Mouse (Mus musculus): Measurements from ENCODE around the gene Sfxn3. TPM values are rescaled to one million over a fixed set of nuclear protein-coding genes. Genes with fewer than 3 reads are reported as not detected.

Sfxn3 gene
- 74.7 and 90.5 TPM in 2 replicates for polyA plus RNA-seq (2015; fragmentation: Nextera tagmentation; extraction: Ambion mirVana)

DNA sequence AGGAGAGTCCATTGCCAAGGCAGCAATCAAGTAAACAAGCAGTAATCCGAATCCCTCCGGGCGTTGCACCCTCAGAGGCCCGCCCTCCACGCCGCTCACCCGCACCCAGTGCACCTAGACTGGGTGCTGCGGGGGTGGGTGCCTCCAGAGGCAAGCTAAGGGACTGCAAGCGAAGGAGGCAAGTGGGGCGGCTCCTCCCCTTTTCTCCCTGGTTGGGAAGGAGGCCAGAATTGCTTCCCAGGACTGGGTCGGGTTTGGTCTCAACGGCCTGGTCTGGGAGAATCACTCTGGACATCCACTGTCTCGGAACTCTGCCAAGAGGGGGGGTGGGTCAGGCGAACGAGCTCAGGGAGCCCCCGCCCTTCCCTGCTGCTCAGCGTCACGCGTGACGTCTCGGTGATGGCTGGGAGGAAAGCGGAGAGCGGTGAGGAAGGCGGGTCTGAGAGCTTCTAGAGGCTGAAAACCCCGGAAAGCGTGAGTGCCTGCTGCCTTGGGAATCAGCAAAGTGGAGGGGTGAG lies at the start of gene Sfxn3:
Gene Sfxn3 (plus strand): TSS at position 87 of the 518 bp plus-strand sequence.
- ATAC-seq (ENCODE audit: low FRiP score, low read depth) = peak; percentile 86

DNA sequence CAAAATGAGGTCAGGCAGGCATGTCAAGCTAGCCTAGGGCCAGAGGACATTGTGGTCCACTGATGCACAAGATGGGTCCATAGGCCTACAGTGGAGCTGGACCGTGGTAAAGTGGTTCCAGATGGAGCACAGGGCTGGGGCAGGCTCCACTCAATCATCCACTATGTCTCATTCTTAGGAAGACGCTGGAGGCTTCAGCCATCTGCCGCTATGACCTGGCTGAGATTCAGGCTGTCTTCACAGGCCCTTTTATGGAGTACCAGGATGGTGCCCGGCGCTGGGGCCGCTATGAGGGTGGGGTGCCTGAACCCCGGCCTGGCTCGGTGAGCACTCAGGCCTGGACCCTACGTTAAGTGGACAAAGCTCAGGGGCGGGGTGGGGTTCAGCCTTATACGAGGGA lies 49.5 kb upstream of the Sfxn3 start:
- H3K9me3 ChIP-seq = no peaks in the 10 kb centered on the region
- H3K4me2 ChIP-seq = no peak overlapping the region
- no peak overlapping the region for H3K27ac ChIP-seq (replicated peaks)
- H3K4me1 ChIP-seq (replicated peaks) = no peaks in the 10 kb centered on the region
- ATAC-seq (ENCODE audit: low FRiP score, low read depth) = no peak
- H3K4me3 ChIP-seq = no peak overlapping the region
- H3K9ac ChIP-seq = no peak overlapping the region
- 81% methylated on average over 11 of the region's 11 CpGs for WGBS
- no peaks in the 10 kb centered on the region for H3K27me3 ChIP-seq
- peaks cover 70% of the 10 kb centered on the region for H3K36me3 ChIP-seq

More for the DNA sequence above, at the start of gene Sfxn3:
- peaks cover 16% of the 10 kb centered on the region for H3K36me3 ChIP-seq
- H3K27me3 ChIP-seq = no peaks in the 10 kb centered on the region
- WGBS = under 1% methylated on average over 26 of the region's 26 CpGs
- H3K27ac ChIP-seq (replicated peaks) = peak within 1 kb of the TSS; percentile 92
- peak within 1 kb of the TSS; percentile 57 for H3K4me3 ChIP-seq
- H3K4me2 ChIP-seq = peak within 1 kb of the TSS; percentile 70
- H3K9ac ChIP-seq = peak within 1 kb of the TSS; percentile 65
- peaks cover 42% of the 10 kb centered on the region for H3K4me1 ChIP-seq (replicated peaks)
- H3K9me3 ChIP-seq = no peaks in the 10 kb centered on the region

DNA sequence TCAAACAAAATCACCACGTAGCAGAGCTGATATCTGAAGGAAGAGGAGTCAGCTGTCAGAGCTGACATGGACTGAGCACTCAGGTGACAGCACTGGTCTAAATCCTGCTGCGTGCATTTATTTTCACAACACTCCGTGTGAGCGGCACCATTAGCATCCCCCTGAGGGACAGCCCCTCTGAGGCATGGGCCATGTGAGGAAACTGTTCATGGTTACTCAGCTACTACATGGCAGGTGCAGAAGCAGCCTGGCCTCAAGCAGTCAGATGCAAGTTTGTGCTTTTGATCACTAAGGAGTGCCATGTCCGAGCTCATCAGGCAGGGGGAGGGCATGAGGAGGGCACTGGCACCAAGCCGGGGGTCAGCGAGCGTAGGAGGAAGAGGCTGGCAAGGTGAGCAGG lies 47.7 kb upstream of the Sfxn3 start:
- H3K9me3 ChIP-seq = no peaks in the 10 kb centered on the region
- no peaks in the 10 kb centered on the region for H3K27me3 ChIP-seq
- WGBS = 86% methylated on average over 8 of the region's 8 CpGs
- peaks cover 5% of the 10 kb centered on the region for H3K4me1 ChIP-seq (replicated peaks)
- no peak overlapping the region for H3K4me2 ChIP-seq
- ATAC-seq (ENCODE audit: low FRiP score, low read depth) = no peak
- H3K4me3 ChIP-seq = no peak overlapping the region
- no peak overlapping the region for H3K27ac ChIP-seq (replicated peaks)
- H3K9ac ChIP-seq = no peak overlapping the region
- peaks cover 73% of the 10 kb centered on the region for H3K36me3 ChIP-seq

DNA sequence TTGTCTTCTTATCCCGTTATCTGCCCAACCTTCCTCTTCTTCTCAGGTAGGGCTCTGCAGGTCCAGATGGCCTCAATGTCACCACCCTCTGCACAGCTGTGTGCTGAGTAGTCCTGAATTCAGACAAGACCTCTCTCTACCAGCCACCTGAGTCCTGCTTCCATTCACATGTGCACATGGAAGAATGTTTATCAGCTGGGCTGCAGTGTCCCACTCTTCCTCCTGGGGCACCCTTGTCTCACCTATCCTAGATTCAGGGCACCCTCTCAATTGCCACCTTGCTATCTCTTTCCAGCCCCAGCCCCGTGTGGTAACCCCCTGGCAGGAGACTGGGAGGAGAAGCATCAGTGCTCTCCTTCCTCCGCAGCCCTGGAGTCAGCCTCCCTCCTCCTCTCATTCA lies 45.0 kb upstream of the Sfxn3 start:
- peaks cover 59% of the 10 kb centered on the region for H3K36me3 ChIP-seq

DNA sequence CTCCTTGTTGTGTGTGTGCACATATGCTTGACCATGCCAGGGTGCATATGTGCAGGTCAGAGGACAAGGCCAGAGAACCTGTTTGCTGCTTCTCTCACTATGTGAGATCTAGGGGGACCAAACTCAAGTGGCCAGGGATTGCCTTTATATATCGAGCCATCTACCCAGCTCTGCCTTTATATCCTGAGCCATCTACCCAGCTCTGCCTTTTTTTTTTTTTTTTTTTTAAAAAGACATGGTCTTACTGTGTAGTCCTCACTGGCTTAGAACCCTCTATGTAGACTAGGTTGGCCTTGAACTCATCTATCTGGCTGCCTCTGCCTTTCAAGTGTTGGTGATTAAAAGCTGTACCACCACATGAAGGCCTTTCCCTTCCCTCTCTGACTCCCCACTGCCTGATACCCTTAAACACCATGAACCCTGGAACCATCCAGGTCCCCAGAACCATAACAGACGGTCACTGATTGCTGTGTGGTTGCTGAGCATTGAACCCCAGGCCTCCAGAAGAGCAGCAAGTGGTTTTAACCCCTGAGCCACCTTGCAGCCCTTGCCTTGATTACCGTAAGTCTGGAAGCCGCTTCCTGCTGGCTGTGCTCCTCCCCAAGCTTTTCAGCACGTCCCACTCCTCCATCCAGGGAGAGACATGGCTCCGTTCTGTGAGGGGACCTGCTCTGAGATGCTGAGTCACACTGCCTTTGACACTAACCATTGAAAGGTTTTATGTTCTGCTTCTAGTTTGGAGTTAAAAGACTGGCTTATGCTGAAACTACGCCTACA lies 43.4 kb upstream of the Sfxn3 start:
- peaks cover 36% of the 10 kb centered on the region for H3K4me1 ChIP-seq (replicated peaks)
- no peak overlapping the region for H3K4me3 ChIP-seq
- no peak overlapping the region for H3K9ac ChIP-seq
- no peaks in the 10 kb centered on the region for H3K27me3 ChIP-seq
- H3K27ac ChIP-seq (replicated peaks) = no peak overlapping the region
- peaks cover 43% of the 10 kb centered on the region for H3K36me3 ChIP-seq
- WGBS = 88% methylated on average over 7 of the region's 7 CpGs
- H3K9me3 ChIP-seq = no peaks in the 10 kb centered on the region
- ATAC-seq (ENCODE audit: low FRiP score, low read depth) = no peak
- no peak overlapping the region for H3K4me2 ChIP-seq

More for the DNA sequence above, 45.0 kb upstream of the Sfxn3 start:
- no peak overlapping the region for H3K4me2 ChIP-seq
- H3K4me1 ChIP-seq (replicated peaks) = peaks cover 24% of the 10 kb centered on the region
- no peaks in the 10 kb centered on the region for H3K9me3 ChIP-seq
- no peak for ATAC-seq (ENCODE audit: low FRiP score, low read depth)
- H3K27ac ChIP-seq (replicated peaks) = no peak overlapping the region
- H3K27me3 ChIP-seq = no peaks in the 10 kb centered on the region
- no peak overlapping the region for H3K9ac ChIP-seq
- H3K4me3 ChIP-seq = no peak overlapping the region
- 65% methylated on average over 3 of the region's 3 CpGs for WGBS

DNA sequence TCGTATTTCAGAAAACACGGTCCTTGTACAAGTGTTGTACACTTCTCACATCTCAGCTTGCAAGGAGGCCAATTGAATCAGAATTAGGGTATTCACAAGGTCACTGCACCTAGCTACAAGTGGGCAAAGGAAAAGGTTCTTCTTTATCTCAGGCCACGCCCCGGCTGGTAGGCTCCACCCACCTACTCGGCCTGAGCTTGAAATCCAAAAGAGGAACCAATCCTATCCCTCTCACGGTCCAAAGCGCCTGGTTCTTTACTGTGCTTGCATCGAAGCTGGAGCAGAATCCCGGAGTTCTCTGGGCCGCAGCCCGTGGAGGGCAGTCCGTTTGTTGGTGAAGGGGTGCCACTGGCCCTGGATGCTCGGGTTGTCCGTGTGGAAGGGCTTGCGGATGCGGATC lies 41.9 kb upstream of the Sfxn3 start, which contains the start of gene Twnk:
Gene Twnk (plus strand): TSS at position 220 of the 400 bp plus-strand sequence.
- peak within 1 kb of the TSS; percentile 95 for H3K4me2 ChIP-seq
- peak within 1 kb of the TSS; percentile 81 for H3K27ac ChIP-seq (replicated peaks)
- no peaks in the 10 kb centered on the region for H3K27me3 ChIP-seq
- H3K4me1 ChIP-seq (replicated peaks) = peaks cover 40% of the 10 kb centered on the region
- WGBS = 12% methylated on average over 16 of the region's 16 CpGs
- H3K4me3 ChIP-seq = peak within 1 kb of the TSS; percentile 100
- no peaks in the 10 kb centered on the region for H3K9me3 ChIP-seq
- peaks cover 32% of the 10 kb centered on the region for H3K36me3 ChIP-seq
- no peak for ATAC-seq (ENCODE audit: low FRiP score, low read depth)
- H3K9ac ChIP-seq = peak within 1 kb of the TSS; percentile 72

DNA sequence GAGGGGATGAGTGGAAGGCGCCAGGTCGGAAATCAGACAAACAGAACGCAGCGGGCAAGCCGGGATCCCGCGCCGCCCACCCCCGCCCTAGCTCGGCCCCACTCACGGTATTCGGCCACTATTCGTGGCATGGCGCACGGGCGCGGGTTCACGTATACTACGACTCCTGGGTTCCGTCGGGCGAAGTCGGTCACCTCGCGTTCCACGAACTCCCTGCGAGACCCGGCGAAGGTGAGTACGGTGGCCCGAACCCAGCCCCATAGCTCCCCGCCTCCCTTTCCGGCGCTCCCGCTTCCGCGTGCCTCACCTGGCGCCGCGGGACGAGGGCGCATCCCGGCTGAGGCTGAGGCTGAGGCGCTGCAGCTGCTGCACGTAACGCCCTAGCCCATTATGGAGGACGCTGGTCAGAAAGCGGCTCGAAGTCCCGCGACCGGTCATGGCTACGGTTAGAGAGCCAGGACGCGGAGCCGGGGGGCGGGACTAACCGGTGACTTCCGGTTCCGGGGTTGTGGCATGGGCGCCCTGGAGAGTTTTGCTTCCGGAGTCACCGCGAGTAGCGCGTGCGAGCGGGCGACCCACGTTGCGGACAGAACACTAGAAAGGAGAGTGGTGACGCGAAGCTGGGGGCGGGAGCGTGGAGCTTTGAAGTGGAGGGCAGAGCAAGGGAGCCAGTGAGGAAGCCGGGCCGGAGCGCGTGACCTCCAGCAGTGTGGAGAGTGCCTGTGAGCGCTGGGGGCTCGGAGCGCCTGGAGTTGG lies 41.2 kb upstream of the Sfxn3 start, which contains the start of gene Mrpl43:
Gene Mrpl43 (minus strand): TSS at position 486 of the 756 bp plus-strand sequence.
- H3K9me3 ChIP-seq = no peaks in the 10 kb centered on the region
- under 1% methylated on average over 82 of the region's 82 CpGs for whole genome bisulfite sequencing
- peaks cover 32% of the 10 kb centered on the region for H3K36me3 ChIP-seq
- H3K4me1 ChIP-seq (replicated peaks) = peaks cover 40% of the 10 kb centered on the region
- peak within 1 kb of the TSS; percentile 81 for H3K27ac ChIP-seq (replicated peaks)
- no peaks in the 10 kb centered on the region for H3K27me3 ChIP-seq
- peak within 1 kb of the TSS; percentile 72 for H3K9ac ChIP-seq
- peak; percentile 92 for ATAC-seq (ENCODE audit: low FRiP score, low read depth)
- peak within 1 kb of the TSS; percentile 95 for H3K4me2 ChIP-seq
- peak within 1 kb of the TSS; percentile 100 for H3K4me3 ChIP-seq

DNA sequence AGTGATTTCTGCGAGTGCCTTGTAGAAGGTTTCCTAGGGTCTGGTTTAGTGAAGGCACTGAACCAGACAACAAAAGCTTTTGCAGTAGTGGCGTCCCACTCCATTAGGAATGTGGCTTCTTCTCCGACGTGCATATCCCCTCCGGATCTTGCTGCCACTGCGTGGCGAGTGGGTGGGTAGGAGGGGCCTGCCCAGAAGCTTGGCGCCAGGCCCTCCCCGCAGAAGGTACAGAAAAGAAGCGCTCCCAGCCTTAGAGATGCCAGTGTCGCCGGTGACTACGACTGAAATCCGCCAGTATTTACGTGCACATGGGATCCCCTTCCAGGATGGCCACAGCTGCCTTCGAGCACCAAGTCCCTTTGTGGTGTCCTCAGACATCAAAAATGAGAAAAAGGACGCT lies 40.3 kb upstream of the Sfxn3 start:
- Histone ChIP-seq H3K4me2 (peak overlapping the region; percentile 95), H3K9ac (peak overlapping the region; percentile 72), H3K27ac (replicated peaks) (peak overlapping the region; percentile 81), H3K4me1 (replicated peaks) (peaks cover 40% of the 10 kb centered on the region), H3K9me3 (no peaks in the 10 kb centered on the region), H3K4me3 (peak overlapping the region; percentile 100), H3K36me3 (peaks cover 26% of the 10 kb centered on the region), H3K27me3 (no peaks in the 10 kb centered on the region)
- no peak for ATAC-seq (ENCODE audit: low FRiP score, low read depth)
- WGBS = 43% methylated on average over 17 of the region's 17 CpGs

DNA sequence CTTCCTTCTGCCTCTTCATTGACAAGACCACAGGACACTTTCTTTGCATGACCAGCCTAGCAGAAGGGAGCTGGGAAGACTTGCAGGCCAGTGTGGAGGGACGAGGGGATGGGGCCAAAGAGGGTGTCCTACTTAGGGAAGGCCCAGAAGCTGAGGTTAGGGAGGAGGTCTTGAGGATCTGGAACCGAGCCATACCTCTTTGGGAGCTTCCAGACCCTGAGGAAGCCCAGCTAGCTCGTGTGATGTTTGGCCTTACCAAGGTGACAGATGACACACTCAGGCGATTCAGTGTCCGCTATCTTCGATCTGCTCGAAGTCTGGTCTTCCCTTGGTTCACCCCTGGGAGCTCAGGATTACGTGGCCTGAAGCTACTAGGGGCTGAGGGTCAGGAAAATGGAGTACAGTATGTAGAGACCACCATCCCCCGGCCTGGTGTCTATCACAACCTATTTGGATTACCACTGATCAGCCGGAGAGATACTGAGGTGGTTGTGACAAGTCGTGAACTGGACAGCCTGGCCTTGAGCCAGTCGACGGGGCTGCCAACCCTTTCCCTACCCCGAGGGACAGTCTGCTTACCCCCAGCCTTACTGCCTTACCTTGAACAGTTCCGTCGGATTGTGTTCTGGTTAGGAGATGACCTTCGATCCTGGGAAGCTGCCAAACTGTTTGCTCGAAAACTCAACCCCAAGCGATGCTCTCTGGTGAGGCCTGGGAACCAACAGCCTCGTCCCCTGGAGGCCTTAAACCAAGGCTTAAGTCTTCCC lies 39.7 kb upstream of the Sfxn3 start:
- Histone ChIP-seq H3K4me3 (peak overlapping the region; percentile 100), H3K27ac (replicated peaks) (no peak overlapping the region), H3K4me2 (peak overlapping the region; percentile 95), H3K36me3 (peaks cover 20% of the 10 kb centered on the region), H3K27me3 (no peaks in the 10 kb centered on the region), H3K4me1 (replicated peaks) (peaks cover 43% of the 10 kb centered on the region), H3K9me3 (no peaks in the 10 kb centered on the region), H3K9ac (peak overlapping the region; percentile 72)
- ATAC-seq (ENCODE audit: low FRiP score, low read depth) = no peak
- 92% methylated on average over 20 of the region's 20 CpGs for WGBS

DNA sequence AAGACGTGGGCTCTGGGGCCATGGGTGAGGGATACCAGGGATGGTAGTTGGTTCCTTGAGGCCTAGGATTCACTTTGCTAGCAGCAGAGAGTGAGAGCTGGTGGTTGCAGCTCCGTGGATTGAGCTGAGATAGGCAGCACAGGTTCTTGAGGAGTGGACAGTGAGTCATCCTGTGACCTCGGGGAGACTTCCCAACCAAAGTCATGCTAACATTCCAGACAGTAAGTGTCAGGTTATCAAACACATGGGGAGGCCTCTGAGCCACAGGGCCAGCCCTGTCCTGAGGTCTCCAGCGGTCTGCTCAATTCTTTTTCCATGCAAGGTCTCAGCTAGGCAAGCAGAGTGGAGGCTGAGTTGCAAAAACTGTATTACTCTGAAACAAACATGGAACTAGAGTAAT lies 36.7 kb upstream of the Sfxn3 start:
- no peaks in the 10 kb centered on the region for H3K27me3 ChIP-seq
- no peak for ATAC-seq (ENCODE audit: low FRiP score, low read depth)
- no peak overlapping the region for H3K9ac ChIP-seq
- H3K9me3 ChIP-seq = no peaks in the 10 kb centered on the region
- H3K4me3 ChIP-seq = no peak overlapping the region
- WGBS = 91% methylated on average over 4 of the region's 4 CpGs
- peaks cover 45% of the 10 kb centered on the region for H3K4me1 ChIP-seq (replicated peaks)
- peaks cover 11% of the 10 kb centered on the region; the same call in 1 of the 2 replicates for H3K36me3 ChIP-seq
- H3K27ac ChIP-seq (replicated peaks) = no peak overlapping the region
- H3K4me2 ChIP-seq = no peak overlapping the region

DNA sequence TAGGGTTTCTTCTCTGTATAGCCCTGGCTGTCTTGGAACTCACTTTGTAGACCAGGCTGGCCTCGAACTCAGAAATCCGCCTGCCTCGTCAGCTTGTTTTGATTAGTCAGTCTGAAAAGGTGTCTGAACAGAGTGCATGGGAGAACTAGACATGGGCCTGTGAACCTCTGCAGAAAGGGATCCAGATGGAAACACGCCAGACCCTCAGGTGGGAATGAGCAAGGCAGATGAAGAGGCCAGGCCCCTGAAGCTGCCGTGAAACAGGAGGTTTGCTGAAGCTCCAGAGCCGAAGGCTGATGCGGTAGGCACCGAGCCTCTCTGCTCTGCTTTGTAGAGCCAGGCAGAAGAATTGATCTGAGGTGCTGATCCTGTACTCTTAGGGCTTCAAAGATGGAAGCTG lies 35.1 kb upstream of the Sfxn3 start:
- Histone ChIP-seq H3K27ac (replicated peaks) (peak overlapping the region; percentile 61), H3K4me1 (replicated peaks) (peaks cover 52% of the 10 kb centered on the region), H3K36me3 (peaks cover 11% of the 10 kb centered on the region; the same call in 1 of the 2 replicates), H3K9ac (no peak overlapping the region), H3K4me3 (no peak overlapping the region), H3K9me3 (no peaks in the 10 kb centered on the region), H3K27me3 (no peaks in the 10 kb centered on the region), H3K4me2 (no peak overlapping the region)
- ATAC-seq (ENCODE audit: low FRiP score, low read depth) = no peak
- 84% methylated on average over 8 of the region's 8 CpGs for WGBS

Data from hindbrain, embryonic 15.5 days (tissue).